Mouse (Mus musculus) neural tube, embryonic 15.5 days (tissue): ENCODE data around the gene 2610528A11Rik. TPM values are rescaled to one million over a fixed set of nuclear protein-coding genes. Genes with fewer than 3 reads are reported as not detected.
"Not testable (repeated sequence)": the region's sequence is repeated elsewhere in the genome, so short reads cannot be mapped to it uniquely, and the experiment has no call there.

Experiments used
- ATAC-seq: fragments of 200-750 bp; cut with Nextera tagmentation; 2 replicates; pipeline ENCODE4 v1.8.0; 2017; ENCODE audit warnings: mild to moderate bottlenecking, moderate TSS enrichment, moderate library complexity; ENCODE audit not compliant: low FRiP score
- H3K27ac ChIP-seq: fragments of 300-500 bp; sonication (generic); replicated peaks from 2 replicates; pipeline ENCODE4 v1.5.1; 2015; ENCODE audit warnings: mild to moderate bottlenecking, inconsistent platforms
- H3K27me3 ChIP-seq: fragments of 300-500 bp; sonication (generic); replicated peaks from 2 replicates; pipeline ENCODE4 v1.6.1; 2015; ENCODE audit warnings: inconsistent platforms
- H3K36me3 ChIP-seq: fragments of 300-500 bp; sonication (generic); 2 replicates; pipeline ENCODE4 v1.6.1; 2015; ENCODE audit warnings: inconsistent platforms
- H3K4me1 ChIP-seq: fragments of 300-500 bp; sonication (generic); 2 replicates; pipeline ENCODE4 v1.6.1; 2015; ENCODE audit warnings: inconsistent platforms
- H3K4me2 ChIP-seq: fragments of 300-500 bp; sonication (generic); 2 replicates; pipeline ENCODE4 v1.6.1; 2015; ENCODE audit warnings: inconsistent platforms, mild to moderate bottlenecking, moderate library complexity
- H3K4me3 ChIP-seq: fragments of 300-500 bp; sonication (generic); replicated peaks from 2 replicates; pipeline ENCODE4 v1.5.1; 2015; ENCODE audit warnings: mild to moderate bottlenecking, inconsistent platforms
- H3K9ac ChIP-seq: fragments of 300-500 bp; sonication (generic); replicated peaks from 2 replicates; pipeline ENCODE4 v1.6.1; 2015; ENCODE audit warnings: mild to moderate bottlenecking, inconsistent platforms
- H3K9me3 ChIP-seq: fragments of 300-500 bp; sonication (generic); replicated peaks from 2 replicates; pipeline ENCODE4 v1.6.1; 2016; ENCODE audit warnings: inconsistent platforms
- WGBS: fragments of 180-500 bp; shearing (Covaris S2); methylation state at CpG from one replicate; pipeline ENCODE4 v1.1.7; 2015; ENCODE audit warnings: mixed read lengths; 5-methylcytosine and 5-hydroxymethylcytosine counted together
- polyA plus RNA-seq: library from polyadenylated mRNA; unstranded; fragments of >200 nt; fragmentation: Nextera tagmentation; extraction: Ambion mirVana; gene quantifications from 2 replicates; pipeline ENCODE4 v1.2.1, GENCODE M21; 2015

Gene 2610528A11Rik
- polyA plus RNA-seq, result 0.91 and 11.1 TPM in 2 replicates

GRCm38 (mm10) chr14:37113922-37114321, at the start of gene 2610528A11Rik:
2610528A11Rik (minus strand) TSS chr14:37114022.
- ATAC-seq, result no peak
- H3K27me3 ChIP-seq, result no peaks in the 10 kb centered on the region
- H3K9ac ChIP-seq, result no peak within 1 kb of the TSS
- H3K4me3 ChIP-seq, result no peak within 1 kb of the TSS
- H3K4me2 ChIP-seq, result no peak within 1 kb of the TSS
- H3K36me3 ChIP-seq, result peaks cover 8% of the 10 kb centered on the region; the same call in 1 of the 2 replicates
- H3K27ac ChIP-seq, result no peak within 1 kb of the TSS
- no peaks in the 10 kb centered on the region for H3K9me3 ChIP-seq
- no peaks in the 10 kb centered on the region for H3K4me1 ChIP-seq
- WGBS, result 70% methylated on average over 3 of the region's 3 CpGs

GRCm38 (mm10) chr14:37163277-37163956, 49.6 kb upstream of the 2610528A11Rik start:
- 84% methylated on average over 4 of the region's 4 CpGs for WGBS
- no peak overlapping the region for H3K4me3 ChIP-seq
- ATAC-seq, result no peak
- no peaks in the 10 kb centered on the region for H3K4me1 ChIP-seq
- H3K4me2 ChIP-seq, result no peak overlapping the region
- no peak overlapping the region for H3K27ac ChIP-seq
- no peaks in the 10 kb centered on the region for H3K9me3 ChIP-seq
- no peaks in the 10 kb centered on the region for H3K36me3 ChIP-seq
- no peak overlapping the region for H3K9ac ChIP-seq
- no peaks in the 10 kb centered on the region for H3K27me3 ChIP-seq

GRCm38 (mm10) chr14:37154391-37154790, 40.6 kb upstream of the 2610528A11Rik start:
- H3K27me3 ChIP-seq, result no peaks in the 10 kb centered on the region
- H3K4me2 ChIP-seq, result no peak overlapping the region
- ATAC-seq, result no peak
- H3K4me3 ChIP-seq, result no peak overlapping the region
- no peak overlapping the region for H3K27ac ChIP-seq
- WGBS, result 95% methylated on average over 1 of the region's 1 CpGs
- no peak overlapping the region for H3K9ac ChIP-seq
- no peaks in the 10 kb centered on the region; the same call in 1 of the 2 replicates for H3K9me3 ChIP-seq
- H3K36me3 ChIP-seq, result no peaks in the 10 kb centered on the region
- H3K4me1 ChIP-seq, result no peaks in the 10 kb centered on the region

GRCm38 (mm10) chr14:37139051-37139710, 25.4 kb upstream of the 2610528A11Rik start:
- no peaks in the 10 kb centered on the region for H3K9me3 ChIP-seq
- no peak overlapping the region for H3K9ac ChIP-seq
- 54% methylated on average over 8 of the region's 8 CpGs for WGBS
- no peaks in the 10 kb centered on the region for H3K36me3 ChIP-seq
- H3K4me3 ChIP-seq, result no peak overlapping the region
- H3K27ac ChIP-seq, result no peak overlapping the region
- H3K4me2 ChIP-seq, result no peak overlapping the region
- H3K27me3 ChIP-seq, result no peaks in the 10 kb centered on the region
- ATAC-seq, result no peak
- H3K4me1 ChIP-seq, result peaks cover 3% of the 10 kb centered on the region

- H3K9me3 ChIP-seq, H3K4me2 ChIP-seq, H3K4me3 ChIP-seq, H3K27ac ChIP-seq, ATAC-seq, H3K27me3 ChIP-seq, H3K9ac ChIP-seq, H3K36me3 ChIP-seq: not testable (repeated sequence)
- 88% methylated on average over 3 of the region's 3 CpGs for WGBS
- peaks cover 13% of the 10 kb centered on the region for H3K4me1 ChIP-seq
These were observed 23.8 kb upstream of the 2610528A11Rik start for GRCm38 (mm10) chr14:37137596-37137995.

- Histone ChIP-seq H3K4me2 (no peak overlapping the region), H3K4me1 (peaks cover 13% of the 10 kb centered on the region), H3K27me3 (no peaks in the 10 kb centered on the region), H3K4me3 (no peak overlapping the region), H3K9ac (no peak overlapping the region), H3K36me3 (peaks cover 12% of the 10 kb centered on the region), H3K27ac (no peak overlapping the region), H3K9me3 (no peaks in the 10 kb centered on the region)
- ATAC-seq, result no peak
- WGBS, result 84% methylated on average over 4 of the region's 4 CpGs
These were observed 22.3 kb upstream of the 2610528A11Rik start for GRCm38 (mm10) chr14:37136110-37136509.

GRCm38 (mm10) chr14:37135671-37136070, 21.8 kb upstream of the 2610528A11Rik start:
- 1% methylated on average over 10 of the region's 10 CpGs for WGBS
- Histone ChIP-seq H3K9me3 (no peaks in the 10 kb centered on the region), H3K27ac (peak overlapping the region; percentile 76), H3K27me3 (no peaks in the 10 kb centered on the region), H3K9ac (peak overlapping the region; percentile 54), H3K4me1 (peaks cover 13% of the 10 kb centered on the region), H3K4me2 (peak overlapping the region; percentile 67), H3K36me3 (peaks cover 16% of the 10 kb centered on the region), H3K4me3 (peak overlapping the region; percentile 89)
- peak; percentile 49 for ATAC-seq

GRCm38 (mm10) chr14:37135127-37135593, 21.3 kb upstream of the 2610528A11Rik start, which contains the start of gene Ghitm:
Ghitm (minus strand) TSS chr14:37135272.
- Histone ChIP-seq H3K4me2 (peak within 1 kb of the TSS; percentile 68), H3K9me3 (no peaks in the 10 kb centered on the region), H3K9ac (peak within 1 kb of the TSS; percentile 82), H3K27ac (peak within 1 kb of the TSS; percentile 87), H3K4me1 (peaks cover 13% of the 10 kb centered on the region), H3K36me3 (peaks cover 21% of the 10 kb centered on the region), H3K27me3 (no peaks in the 10 kb centered on the region), H3K4me3 (peak within 1 kb of the TSS; percentile 89)
- ATAC-seq, result peak; percentile 100
- under 1% methylated on average over 38 of the region's 38 CpGs for WGBS

GRCm38 (mm10) chr14:37134304-37135126, 20.7 kb upstream of the 2610528A11Rik start:
- H3K9me3 ChIP-seq, result no peaks in the 10 kb centered on the region
- H3K4me2 ChIP-seq, result peak overlapping the region; percentile 68
- H3K9ac ChIP-seq, result peak overlapping the region; percentile 82
- peak overlapping the region; percentile 87 for H3K27ac ChIP-seq
- H3K27me3 ChIP-seq, result no peaks in the 10 kb centered on the region
- peak overlapping the region; percentile 89 for H3K4me3 ChIP-seq
- 2% methylated on average over 40 of the region's 40 CpGs for WGBS
- H3K4me1 ChIP-seq, result peaks cover 13% of the 10 kb centered on the region
- peak; percentile 32; the same call in 1 of the 2 replicates for ATAC-seq
- H3K36me3 ChIP-seq, result peaks cover 22% of the 10 kb centered on the region

- Histone ChIP-seq H3K4me1 (no peaks in the 10 kb centered on the region), H3K4me2 (no peak overlapping the region), H3K9ac (no peak overlapping the region), H3K4me3 (no peak overlapping the region), H3K36me3 (peaks cover 74% of the 10 kb centered on the region), H3K9me3 (no peaks in the 10 kb centered on the region), H3K27ac (no peak overlapping the region), H3K27me3 (no peaks in the 10 kb centered on the region)
- WGBS, result 51% methylated on average over 4 of the region's 4 CpGs
- ATAC-seq, result no peak
These were observed 13.8 kb upstream of the 2610528A11Rik start for GRCm38 (mm10) chr14:37127652-37128051.

GRCm38 (mm10) chr14:37119233-37119632, 5.4 kb upstream of the 2610528A11Rik start:
- Histone ChIP-seq H3K27me3 (no peaks in the 10 kb centered on the region), H3K27ac (no peak overlapping the region), H3K9ac (no peak overlapping the region), H3K4me3 (no peak overlapping the region), H3K9me3 (no peaks in the 10 kb centered on the region), H3K4me1 (no peaks in the 10 kb centered on the region), H3K4me2 (no peak overlapping the region), H3K36me3 (peaks cover 36% of the 10 kb centered on the region)
- no peak for ATAC-seq
- WGBS, result 96% methylated on average over 4 of the region's 4 CpGs
